Mouse (Mus musculus): ENCODE results near the gene C730034F03Rik. TPM values are rescaled to one million over a fixed set of nuclear protein-coding genes. Genes with fewer than 3 reads are reported as not detected.

Gene C730034F03Rik
- 1 to 10 TPM; 1.3 to 8.1 (median 2.3) TPM for total RNA-seq (2018; cell fraction: chromatin; rRNA removed)
- total RNA-seq (2018; cell fraction: cytosol; rRNA removed) = 1 to 10 TPM in 1 of 26 experiments, under 1 TPM in 21, not detected in 4; 0.11 to 1.9 (median 0.37) TPM
- 10 to 100 TPM in 3 of 26 experiments, 1 to 10 TPM in 22, under 1 TPM in 1; 0.96 to 14.0 (median 3.6) TPM for total RNA-seq (2018; cell fraction: nucleus; rRNA removed)
- polyA plus RNA-seq (2018) = 0.40 to 0.83 TPM (median 0.54 TPM) in 3 replicates

DNA sequence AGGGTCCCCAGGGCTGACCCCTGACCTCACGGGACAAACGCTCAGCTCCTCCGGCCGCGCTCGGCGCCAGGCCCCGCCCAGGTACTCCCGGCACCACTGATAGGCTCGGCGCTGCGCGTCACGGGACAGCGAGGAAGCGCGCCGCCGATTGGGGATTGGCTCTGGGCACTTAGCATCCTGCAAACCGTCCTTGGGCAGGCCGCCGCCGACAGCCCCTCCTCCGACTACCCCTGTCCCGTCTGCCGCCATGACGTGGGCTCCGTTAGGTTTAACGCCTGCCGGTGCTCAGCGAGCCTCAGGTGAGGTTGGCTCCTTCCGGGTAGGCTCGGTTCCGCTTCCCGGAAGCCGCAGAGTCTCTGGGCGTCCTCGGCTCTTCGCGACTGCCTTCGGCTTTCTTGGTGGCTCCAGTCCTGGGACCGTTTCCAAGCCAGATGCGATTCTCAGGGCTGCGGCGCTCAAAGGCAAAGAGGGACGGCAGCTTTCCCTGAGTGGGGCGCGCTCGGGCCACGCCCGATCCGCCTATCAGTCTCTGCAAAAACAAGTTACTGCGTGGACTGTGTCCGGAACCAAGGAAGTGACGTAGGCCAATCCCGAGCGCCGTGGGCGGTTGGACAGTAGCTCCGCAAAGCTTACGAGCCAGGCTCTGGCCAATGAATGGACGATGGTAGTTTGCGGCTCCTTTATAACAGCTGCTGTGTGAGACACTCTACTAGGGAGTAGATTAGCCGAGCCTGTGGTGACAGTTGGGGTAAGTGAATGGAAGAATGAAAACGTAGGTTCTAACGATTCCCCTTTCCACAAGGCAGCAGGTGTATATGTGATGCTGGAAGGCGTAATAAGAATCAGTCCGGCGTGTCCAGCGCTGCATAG, at the start of gene C730034F03Rik, which contains the start of the genes Gm44502 and Chkb:
C730034F03Rik (plus strand) TSS at position 238 of the 870 bp plus-strand sequence.
Gm44502 (minus strand) TSS at position 345 of the 870 bp plus-strand sequence.
Chkb (minus strand) TSS at position 557 of the 870 bp plus-strand sequence.
- Histone ChIP-seq H3K27ac (peak within 1 kb of the TSS; percentile 94), H3K36me3 (ENCODE audit: inconsistent target) (peaks cover 20% of the 10 kb centered on the region; the same call in 1 of the 2 replicates), H3K79me2 (ENCODE audit: inconsistent target) (peaks cover 12% of the 10 kb centered on the region), H3K4me3 (ENCODE audit: inconsistent target) (peak within 1 kb of the TSS; percentile 83)
- whole genome bisulfite sequencing (ENCODE audit: missing documents) = under 1% methylated on average over 57 of the region's 70 CpGs

DNA sequence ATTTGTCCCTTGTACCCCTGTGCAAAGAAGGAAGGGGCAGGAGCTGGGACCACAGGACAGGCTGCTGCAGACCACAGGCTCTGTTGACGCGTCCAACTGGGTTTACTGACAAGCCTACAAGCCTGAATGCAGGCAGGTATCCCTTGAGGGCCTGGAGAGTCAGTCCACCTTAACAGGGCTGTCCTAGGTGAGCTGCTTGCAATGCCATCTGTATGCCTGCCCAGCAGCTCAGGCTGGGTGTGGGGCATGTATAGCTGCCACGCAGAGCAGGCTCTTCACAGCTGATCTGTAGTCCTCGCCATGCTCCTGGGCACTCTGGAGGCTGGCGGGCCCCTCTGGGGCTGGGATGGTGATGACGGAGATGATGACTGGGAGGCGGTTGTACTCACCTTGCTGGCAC, 44.8 kb upstream of the C730034F03Rik start, which contains the start of gene Klhdc7b:
Klhdc7b (plus strand) TSS at position 301 of the 400 bp plus-strand sequence.
- Histone ChIP-seq H3K4me3 (ENCODE audit: inconsistent target) (no peak within 1 kb of the TSS), H3K79me2 (ENCODE audit: inconsistent target) (no peaks in the 10 kb centered on the region), H3K27ac (no peak within 1 kb of the TSS), H3K36me3 (ENCODE audit: inconsistent target) (no peaks in the 10 kb centered on the region)
- WGBS (ENCODE audit: missing documents) = 92% methylated on average over 7 of the region's 7 CpGs

DNA sequence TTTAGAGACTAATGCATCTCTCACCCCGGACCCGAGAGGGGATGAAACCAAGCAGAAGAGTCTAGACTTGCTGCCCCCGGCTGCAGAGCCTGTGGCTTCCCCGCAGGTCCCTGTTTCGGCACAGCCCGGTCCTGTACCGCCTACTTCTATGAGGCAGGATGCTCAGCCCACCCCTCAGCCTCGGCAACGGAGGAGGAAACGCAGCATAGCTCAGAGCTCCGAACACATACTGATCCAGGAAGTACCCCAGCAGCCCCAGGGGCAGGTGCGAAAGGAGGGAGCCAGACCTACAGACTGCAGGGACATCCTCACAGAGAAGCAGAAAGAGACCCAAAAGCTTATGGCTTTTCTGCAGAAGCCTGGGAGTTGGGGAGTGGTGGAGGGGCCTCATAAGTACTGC, 42.3 kb upstream of the C730034F03Rik start:
- Histone ChIP-seq H3K36me3 (ENCODE audit: inconsistent target) (no peaks in the 10 kb centered on the region), H3K79me2 (ENCODE audit: inconsistent target) (no peaks in the 10 kb centered on the region), H3K4me3 (ENCODE audit: inconsistent target) (no peak overlapping the region), H3K27ac (no peak overlapping the region)
- 14% methylated on average over 12 of the region's 12 CpGs for WGBS (ENCODE audit: missing documents)

DNA sequence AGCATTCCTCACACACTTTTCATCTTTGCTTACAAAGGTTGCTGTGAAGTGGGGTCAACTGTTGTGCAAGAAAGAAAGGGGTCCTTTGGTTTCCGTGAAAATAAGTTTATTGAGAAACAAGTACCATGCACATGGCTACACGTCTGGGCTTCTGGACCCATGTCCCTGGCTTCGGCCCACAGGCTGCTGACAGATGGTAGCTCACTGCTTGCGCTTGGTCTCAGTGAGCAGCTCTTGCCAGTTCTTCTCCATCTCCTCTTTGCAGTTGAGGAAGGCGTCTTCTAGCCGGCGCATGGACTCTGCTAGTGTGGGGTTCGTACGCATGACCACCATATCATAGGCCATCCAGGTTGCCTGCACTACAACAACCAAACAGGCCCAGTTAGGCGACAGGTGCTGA, 39.3 kb upstream of the C730034F03Rik start:
- Histone ChIP-seq H3K79me2 (ENCODE audit: inconsistent target) (no peaks in the 10 kb centered on the region), H3K27ac (no peak overlapping the region), H3K4me3 (ENCODE audit: inconsistent target) (no peak overlapping the region), H3K36me3 (ENCODE audit: inconsistent target) (no peaks in the 10 kb centered on the region)
- WGBS (ENCODE audit: missing documents) = 98% methylated on average over 10 of the region's 10 CpGs

DNA sequence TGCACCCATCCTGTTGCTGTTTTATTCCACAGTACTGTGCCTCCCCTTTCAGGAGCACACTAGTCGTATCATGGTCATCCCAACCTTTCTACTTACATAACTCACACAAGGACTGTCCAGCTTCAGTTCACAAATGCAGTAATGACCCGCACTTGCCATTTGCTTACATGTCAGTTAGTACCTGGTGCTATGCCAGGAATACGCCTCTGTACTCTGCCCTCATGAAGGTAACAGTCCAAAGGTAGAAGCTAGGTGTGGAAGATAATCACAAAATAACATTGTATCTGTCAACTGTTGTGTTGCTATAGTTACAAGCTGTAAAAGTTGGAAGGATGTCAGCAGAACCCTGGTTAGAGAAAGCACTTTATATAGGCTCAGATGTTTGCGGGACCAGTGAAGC, 32.5 kb upstream of the C730034F03Rik start:
- H3K27ac ChIP-seq = no peak overlapping the region
- no peaks in the 10 kb centered on the region for H3K79me2 ChIP-seq (ENCODE audit: inconsistent target)
- no peaks in the 10 kb centered on the region for H3K36me3 ChIP-seq (ENCODE audit: inconsistent target)
- 93% methylated on average over 4 of the region's 4 CpGs for WGBS (ENCODE audit: missing documents)
- H3K4me3 ChIP-seq (ENCODE audit: inconsistent target) = no peak overlapping the region

DNA sequence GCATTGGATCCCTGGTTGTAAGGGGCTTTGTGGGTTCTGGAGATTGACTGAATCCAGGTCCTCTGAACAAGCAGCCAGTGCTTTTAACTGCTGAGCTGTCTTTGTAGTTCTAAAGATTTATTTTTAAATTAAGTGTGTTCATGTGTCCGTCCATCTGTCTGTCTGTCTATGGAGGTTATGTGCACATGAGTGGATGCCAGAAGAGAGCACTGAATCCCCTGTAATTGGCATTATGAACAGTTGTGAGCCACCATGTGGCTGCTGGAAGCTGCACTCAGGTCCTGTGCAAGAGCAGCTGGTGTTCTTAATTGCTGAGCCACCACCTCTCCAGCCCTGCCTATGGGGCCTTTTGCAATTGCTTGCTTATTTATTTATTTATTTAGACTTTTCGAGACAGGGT, 31.2 kb upstream of the C730034F03Rik start:
- H3K36me3 ChIP-seq (ENCODE audit: inconsistent target) = no peaks in the 10 kb centered on the region
- H3K79me2 ChIP-seq (ENCODE audit: inconsistent target) = no peaks in the 10 kb centered on the region
- no peak overlapping the region for H3K4me3 ChIP-seq (ENCODE audit: inconsistent target)
- no peak overlapping the region for H3K27ac ChIP-seq
- WGBS (ENCODE audit: missing documents) = 86% methylated on average over 2 of the region's 2 CpGs

DNA sequence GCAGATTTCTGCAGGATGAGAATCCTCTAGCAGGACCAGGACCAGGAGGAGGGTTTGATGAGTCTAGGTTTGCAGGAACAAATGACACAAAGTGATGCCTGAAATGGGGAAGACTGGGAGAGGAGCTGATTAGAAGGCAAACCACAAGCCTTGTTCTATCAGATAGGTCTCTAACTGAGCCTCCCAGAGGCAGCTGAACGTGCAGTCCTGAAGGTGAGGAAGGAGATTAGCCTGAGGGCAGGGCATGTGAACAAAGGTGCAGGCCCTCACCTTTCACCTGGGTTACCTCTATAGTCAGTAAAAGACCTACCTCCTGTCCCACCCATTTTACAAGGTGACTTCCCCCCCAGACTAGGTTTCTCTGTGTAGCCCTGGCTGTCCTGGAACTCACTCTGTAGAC, 29.7 kb upstream of the C730034F03Rik start:
- WGBS (ENCODE audit: missing documents) = 89% methylated on average over 1 of the region's 1 CpGs
- H3K27ac ChIP-seq = no peak overlapping the region
- no peak overlapping the region for H3K4me3 ChIP-seq (ENCODE audit: inconsistent target)
- no peaks in the 10 kb centered on the region for H3K36me3 ChIP-seq (ENCODE audit: inconsistent target)
- H3K79me2 ChIP-seq (ENCODE audit: inconsistent target) = no peaks in the 10 kb centered on the region

DNA sequence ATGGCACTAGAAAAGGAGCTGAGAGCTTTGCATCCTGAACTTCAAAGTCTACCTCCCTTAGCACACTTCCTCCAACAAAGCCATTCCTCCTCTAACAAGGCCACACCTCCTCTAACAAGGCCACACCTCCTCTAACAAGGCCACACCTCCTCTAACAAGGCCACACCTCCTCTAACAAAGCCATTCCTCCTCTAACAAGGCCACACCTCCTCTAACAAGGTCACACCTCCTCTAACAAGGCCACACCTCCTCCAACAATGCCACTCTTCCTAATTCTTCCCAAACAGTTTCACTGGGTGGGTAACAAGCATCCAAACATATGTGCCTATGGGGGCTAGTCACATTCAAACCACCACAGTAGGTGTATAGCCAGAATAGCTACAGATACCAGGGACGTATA, 26.9 kb upstream of the C730034F03Rik start:
- no peak overlapping the region for H3K27ac ChIP-seq
- H3K36me3 ChIP-seq (ENCODE audit: inconsistent target) = no peaks in the 10 kb centered on the region
- no peak overlapping the region for H3K4me3 ChIP-seq (ENCODE audit: inconsistent target)
- WGBS (ENCODE audit: missing documents) = 100% methylated on average over 1 of the region's 1 CpGs
- no peaks in the 10 kb centered on the region for H3K79me2 ChIP-seq (ENCODE audit: inconsistent target)

DNA sequence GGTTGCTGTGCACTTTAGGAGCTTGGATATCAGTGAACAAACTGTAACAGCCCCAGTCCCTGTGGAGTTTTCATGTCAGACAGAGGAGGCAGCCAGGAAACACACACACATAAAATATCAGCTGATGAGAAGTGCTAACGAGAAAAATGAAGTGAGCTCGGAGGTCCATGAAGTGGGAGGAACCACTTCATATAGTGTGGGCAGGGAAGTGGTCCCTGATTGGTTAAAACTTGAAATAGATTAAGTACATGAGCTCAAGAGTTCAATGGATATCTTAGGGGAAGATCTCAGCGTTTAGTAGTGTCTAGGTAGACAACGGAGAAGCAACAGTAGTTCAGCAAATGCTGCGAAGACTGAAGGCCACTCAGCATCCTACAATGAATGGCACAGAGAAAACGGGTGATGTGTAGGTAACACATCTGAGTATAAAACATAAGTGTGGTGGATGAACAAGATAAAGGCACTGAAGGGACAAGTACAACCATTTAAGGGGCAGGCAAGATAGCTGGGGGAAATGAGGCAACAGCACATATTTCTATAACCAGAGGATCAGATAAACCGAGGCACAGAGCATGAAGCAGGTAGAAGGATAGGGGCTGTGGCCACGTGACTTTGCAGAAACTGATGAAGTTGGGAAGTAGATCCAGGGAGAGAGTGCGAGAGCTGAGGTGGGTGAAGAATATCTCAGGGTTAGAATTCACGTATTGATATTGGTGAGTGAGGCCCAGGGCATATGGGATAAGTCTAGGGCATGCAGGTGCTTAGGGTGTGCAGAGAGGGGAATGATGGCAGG, 24.4 kb upstream of the C730034F03Rik start:
- no peak overlapping the region for H3K27ac ChIP-seq
- no peaks in the 10 kb centered on the region for H3K36me3 ChIP-seq (ENCODE audit: inconsistent target)
- H3K79me2 ChIP-seq (ENCODE audit: inconsistent target) = no peaks in the 10 kb centered on the region
- 82% methylated on average over 10 of the region's 10 CpGs for WGBS (ENCODE audit: missing documents)
- H3K4me3 ChIP-seq (ENCODE audit: inconsistent target) = no peak overlapping the region

DNA sequence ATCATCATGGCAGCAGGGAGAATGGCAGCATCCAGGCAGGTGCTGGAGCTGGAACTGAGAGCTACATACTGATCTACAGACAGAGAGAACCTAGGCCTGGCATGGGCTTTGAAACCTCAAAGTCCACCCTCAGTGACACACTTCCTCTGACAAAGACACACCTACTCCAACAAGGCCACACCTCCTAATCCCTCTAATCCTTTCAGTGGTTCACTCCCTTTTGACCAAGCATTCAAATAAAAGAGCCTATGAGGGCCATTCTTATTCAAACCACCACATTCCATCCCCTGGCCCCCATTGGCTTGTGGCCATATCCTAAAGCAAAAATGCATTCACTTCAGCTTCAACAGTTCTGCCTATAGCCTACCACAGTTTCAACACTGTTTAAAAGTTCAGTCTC, 22.7 kb upstream of the C730034F03Rik start:
- Histone ChIP-seq H3K36me3 (ENCODE audit: inconsistent target) (no peaks in the 10 kb centered on the region), H3K27ac (no peak overlapping the region), H3K4me3 (ENCODE audit: inconsistent target) (no peak overlapping the region), H3K79me2 (ENCODE audit: inconsistent target) (no peaks in the 10 kb centered on the region)

DNA sequence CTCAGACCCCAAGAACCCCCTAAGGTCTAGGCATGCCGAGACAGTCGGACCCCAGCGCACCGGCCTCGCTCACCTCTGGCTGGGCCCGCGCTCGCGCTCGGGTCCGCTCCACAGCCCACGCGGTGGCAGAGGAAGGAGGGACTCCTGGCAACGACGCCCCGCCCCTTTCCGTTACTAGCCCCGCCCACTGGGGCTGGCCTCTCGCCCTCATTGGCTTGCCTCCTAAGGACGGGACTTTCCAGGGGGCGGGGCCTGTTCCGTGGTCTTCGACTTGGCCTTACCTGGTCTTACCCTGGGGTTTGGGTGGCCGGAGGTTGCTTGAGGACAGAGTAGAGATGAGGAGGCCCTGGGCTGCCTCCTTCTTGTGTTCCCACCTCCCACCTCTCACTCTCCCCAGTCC, 19.3 kb upstream of the C730034F03Rik start, which contains the start of gene Syce3:
Syce3 (minus strand) TSS at position 386 of the 400 bp plus-strand sequence.
- Histone ChIP-seq H3K79me2 (ENCODE audit: inconsistent target) (no peaks in the 10 kb centered on the region), H3K27ac (no peak within 1 kb of the TSS), H3K4me3 (ENCODE audit: inconsistent target) (no peak within 1 kb of the TSS), H3K36me3 (ENCODE audit: inconsistent target) (no peaks in the 10 kb centered on the region)
- WGBS (ENCODE audit: missing documents) = 96% methylated on average over 7 of the region's 24 CpGs

DNA sequence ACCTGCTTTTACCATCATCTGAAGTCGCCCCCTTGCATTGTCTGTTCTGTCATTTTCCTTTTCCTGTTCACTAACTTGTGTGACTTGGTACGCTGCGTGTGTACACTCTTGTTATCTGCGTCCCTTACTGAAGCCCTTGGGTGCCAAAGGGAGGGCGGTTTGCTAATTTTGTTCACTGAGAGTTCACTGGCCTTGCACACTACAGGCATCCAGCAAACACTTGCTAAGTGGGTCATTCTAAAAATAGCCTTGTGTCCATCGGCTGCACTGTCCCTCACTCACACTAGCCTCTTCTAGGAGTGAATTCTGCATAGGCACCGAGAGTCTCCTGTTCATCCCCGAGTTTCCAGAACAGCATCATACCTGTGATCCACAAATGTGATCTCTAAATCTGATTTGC, 14.1 kb upstream of the C730034F03Rik start:
- Histone ChIP-seq H3K79me2 (ENCODE audit: inconsistent target) (no peaks in the 10 kb centered on the region), H3K36me3 (ENCODE audit: inconsistent target) (no peaks in the 10 kb centered on the region), H3K4me3 (ENCODE audit: inconsistent target) (no peak overlapping the region), H3K27ac (no peak overlapping the region)
- WGBS (ENCODE audit: missing documents) = 89% methylated on average over 8 of the region's 8 CpGs

DNA sequence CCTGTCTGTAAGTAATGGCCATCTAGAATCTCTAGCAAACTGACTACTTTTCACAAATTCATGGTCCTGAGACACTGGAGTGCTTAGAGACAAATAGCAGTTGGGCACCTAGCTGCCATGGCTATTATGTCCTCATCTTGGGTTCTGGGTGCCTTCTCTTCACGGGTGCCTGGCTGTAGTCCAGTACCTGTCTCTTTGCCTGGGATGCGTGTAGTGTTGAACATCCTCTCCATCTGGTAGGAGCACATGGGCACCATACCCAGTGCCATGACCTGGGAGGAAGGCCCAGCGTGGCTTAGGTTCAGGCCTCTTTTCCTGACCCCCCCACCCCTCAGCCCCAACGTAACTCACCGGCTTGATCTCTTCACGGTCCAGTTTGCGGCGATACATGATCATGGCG, 7.5 kb upstream of the C730034F03Rik start:
- Histone ChIP-seq H3K36me3 (ENCODE audit: inconsistent target) (peaks cover 13% of the 10 kb centered on the region; the same call in 1 of the 2 replicates), H3K79me2 (ENCODE audit: inconsistent target) (no peaks in the 10 kb centered on the region), H3K4me3 (ENCODE audit: inconsistent target) (no peak overlapping the region), H3K27ac (no peak overlapping the region)
- WGBS (ENCODE audit: missing documents) = 96% methylated on average over 7 of the region's 9 CpGs

DNA sequence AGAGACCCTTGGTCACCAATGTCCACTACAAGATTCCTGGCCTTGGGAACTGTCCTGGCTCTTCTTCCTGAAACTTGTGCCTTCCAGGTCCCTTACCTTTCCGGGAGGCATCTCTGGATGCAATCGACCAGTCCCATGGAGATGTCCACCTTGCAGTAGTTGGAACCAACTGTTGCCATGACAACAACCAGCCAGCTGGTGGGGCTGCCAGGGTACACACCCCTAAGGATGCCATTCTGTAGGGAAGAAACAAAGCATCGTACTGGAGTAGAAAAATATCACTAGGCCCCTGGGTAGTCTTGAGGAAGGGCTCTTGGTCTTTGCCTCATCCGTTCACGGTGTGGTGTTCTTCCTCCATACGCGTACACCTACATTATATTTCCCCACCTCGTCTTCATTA, 4.8 kb upstream of the C730034F03Rik start:
- H3K4me3 ChIP-seq (ENCODE audit: inconsistent target) = no peak overlapping the region
- WGBS (ENCODE audit: missing documents) = 92% methylated on average over 8 of the region's 8 CpGs
- peaks cover 20% of the 10 kb centered on the region; the same call in 1 of the 2 replicates for H3K36me3 ChIP-seq (ENCODE audit: inconsistent target)
- H3K27ac ChIP-seq = no peak overlapping the region
- peaks cover 12% of the 10 kb centered on the region for H3K79me2 ChIP-seq (ENCODE audit: inconsistent target)

Measured in macrophage (primary cell).